Mouse (Mus musculus): Measurements from ENCODE around the gene Glp2r.

DNA sequence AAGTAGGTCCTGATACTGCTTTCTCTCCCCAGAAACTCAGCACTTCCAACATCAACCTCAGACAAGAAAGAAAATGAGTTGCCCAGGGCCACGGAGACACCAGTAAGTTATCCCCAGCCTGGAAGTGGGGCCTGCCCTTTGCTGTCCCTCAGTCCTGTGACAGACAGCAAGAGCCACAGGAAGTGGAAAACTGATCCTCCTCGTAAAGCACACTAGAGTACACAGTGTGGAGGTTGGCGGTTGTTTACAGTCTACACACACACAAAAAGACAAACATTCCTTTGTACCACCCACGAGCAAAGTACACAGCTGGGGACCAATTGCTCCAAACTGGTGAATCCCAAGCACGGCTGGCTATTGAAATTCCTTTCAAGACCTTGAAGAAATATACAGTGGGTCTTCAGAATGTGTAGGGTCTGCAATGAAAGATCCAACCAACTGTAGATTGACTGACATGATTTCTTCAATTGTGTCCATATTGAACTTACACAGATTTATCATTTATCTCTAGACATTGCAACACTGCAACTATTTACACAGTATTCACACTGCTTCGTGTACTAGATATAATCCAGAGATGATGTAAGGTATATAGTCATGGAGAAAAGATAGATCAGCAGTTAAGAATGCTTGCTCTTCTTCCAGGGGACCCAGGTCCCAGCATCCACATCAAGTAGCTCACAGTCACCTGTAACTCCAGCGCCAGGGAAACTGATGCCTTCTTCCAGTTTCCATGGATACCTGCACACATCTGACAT lies 48.4 kb downstream of the Glp2r start:
- TF ChIP-seq ZC3H11A (IDR thresholded peaks at IDR 0.05; ENCODE audit: borderline replicate concordance, low read depth, low read length) (no peak), MAFK (IDR thresholded peaks at IDR 0.05; ENCODE audit: insufficient read depth, low read depth, low read length) (no peak), CHD2 (IDR thresholded peaks at IDR 0.05; ENCODE audit: low read depth, low read length) (no peak)

All from ES-E14 (cell line).